Mouse (Mus musculus) liver, embryonic 13.5 days (tissue): ENCODE results near the gene B4galt7. TPM values are rescaled to one million over a fixed set of nuclear protein-coding genes. Genes with fewer than 3 reads are reported as not detected.
A peak's percentile ranks its signal among the peaks of the same experiment; 100 is the strongest.
"Not testable (repeated sequence)": the region's sequence is repeated elsewhere in the genome, so short reads cannot be mapped to it uniquely, and the experiment has no call there.

Experiments
- ATAC-seq: fragments of 200-750 bp; cut with Nextera tagmentation; 2 replicates; pipeline ENCODE4 v1.8.0; 2017; ENCODE audit warnings: low read depth, mild to moderate bottlenecking, moderate number of reproducible peaks, moderate library complexity
- DNase-seq: peaks from one replicate; pipeline ENCODE4 v3.0.0; 2022
- H3K27ac ChIP-seq: fragments of 300-500 bp; sonication (generic); 2 replicates; pipeline ENCODE4 v1.5.1; 2015; ENCODE audit warnings: moderate library complexity, mild to moderate bottlenecking, inconsistent platforms
- H3K27me3 ChIP-seq: fragments of 300-500 bp; sonication (generic); 2 replicates; pipeline ENCODE4 v1.6.1; 2015; ENCODE audit warnings: mild to moderate bottlenecking, inconsistent platforms
- H3K36me3 ChIP-seq: fragments of 300-500 bp; sonication (generic); 2 replicates; pipeline ENCODE4 v1.6.1; 2015; ENCODE audit warnings: mild to moderate bottlenecking, inconsistent platforms
- H3K4me1 ChIP-seq: fragments of 300-500 bp; sonication (generic); replicated peaks from 2 replicates; pipeline ENCODE4 v1.6.1; 2015; ENCODE audit warnings: inconsistent platforms
- H3K4me2 ChIP-seq: fragments of 300-500 bp; sonication (generic); 2 replicates; pipeline ENCODE4 v1.6.1; 2015; ENCODE audit warnings: inconsistent platforms, mild to moderate bottlenecking, moderate library complexity
- H3K4me3 ChIP-seq: fragments of 300-500 bp; sonication (generic); replicated peaks from 2 replicates; pipeline ENCODE4 v1.5.1; 2015; ENCODE audit warnings: mild to moderate bottlenecking, inconsistent platforms
- H3K9ac ChIP-seq: fragments of 300-500 bp; sonication (generic); 2 replicates; pipeline ENCODE4 v1.6.1; 2015; ENCODE audit warnings: mild to moderate bottlenecking, inconsistent platforms
- H3K9me3 ChIP-seq: fragments of 300-500 bp; sonication (generic); replicated peaks from 2 replicates; pipeline ENCODE4 v1.6.1; 2016; ENCODE audit warnings: inconsistent platforms
- WGBS: fragments of 180-500 bp; shearing (Covaris S2); methylation state at CpG from one replicate; pipeline ENCODE4 v1.1.7; 2015; ENCODE audit not compliant: insufficient replicate concordance; 5-methylcytosine and 5-hydroxymethylcytosine counted together
- polyA plus RNA-seq: library from polyadenylated mRNA; unstranded; fragments of >200 nt; fragmentation: Nextera tagmentation; extraction: Ambion mirVana; gene quantifications from 2 replicates; pipeline ENCODE4 v1.2.1, GENCODE M21; 2015

Gene B4galt7
- polyA plus RNA-seq: 7.0 and 7.8 TPM in 2 replicates

DNA sequence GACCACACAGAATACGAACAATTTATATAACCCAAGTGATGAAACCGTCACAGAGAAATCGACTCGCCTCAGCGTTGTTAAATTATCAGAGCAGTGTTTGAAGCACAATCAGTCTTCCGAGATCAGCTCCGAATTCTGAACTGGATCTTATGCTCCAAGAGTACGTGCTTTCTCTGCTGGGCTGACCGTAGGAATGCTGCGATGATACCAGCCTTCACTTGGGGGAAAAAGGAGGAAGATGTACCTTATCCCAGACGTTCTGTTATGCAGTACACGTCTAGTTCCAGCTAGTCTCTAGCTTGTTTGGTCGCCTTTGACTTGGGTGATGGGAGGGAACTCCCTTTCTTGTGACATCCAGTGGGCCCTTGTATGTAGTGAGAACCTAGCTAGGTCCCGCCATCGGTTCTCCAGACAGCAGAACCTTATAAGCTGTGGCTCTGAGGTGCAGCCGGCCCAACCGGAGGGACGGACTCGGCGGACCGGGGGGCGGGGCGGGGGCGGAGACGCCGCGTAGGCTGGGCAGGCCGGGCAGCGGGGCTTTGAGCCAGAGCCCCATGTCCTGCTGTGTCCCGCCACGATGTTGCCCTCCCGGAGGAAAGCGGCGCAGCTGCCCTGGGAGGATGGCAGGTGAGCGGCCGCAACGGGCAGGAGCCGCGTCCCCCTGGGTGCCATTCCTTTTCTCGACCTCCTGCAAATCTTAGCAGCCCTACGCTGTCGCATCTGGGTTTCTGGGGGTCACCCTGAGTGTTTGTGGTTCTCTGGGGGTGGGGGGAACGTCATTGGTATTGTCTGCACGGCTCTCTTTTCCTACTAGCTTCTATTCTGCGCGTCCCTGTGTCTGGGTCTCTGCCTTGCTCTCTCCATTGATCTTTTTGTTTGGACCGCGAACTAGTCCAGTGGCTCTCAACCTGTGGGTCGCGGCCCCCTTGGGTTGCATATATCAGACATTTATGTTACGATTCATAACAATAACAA lies at the start of gene B4galt7:
TSS of gene B4galt7 (plus strand) at position 331 of the 975 bp plus-strand sequence.
- Histone ChIP-seq H3K27ac (peak within 1 kb of the TSS; percentile 73), H3K27me3 (no peaks in the 10 kb centered on the region), H3K9ac (peak within 1 kb of the TSS; percentile 85), H3K36me3 (peaks cover 43% of the 10 kb centered on the region), H3K9me3 (no peaks in the 10 kb centered on the region), H3K4me1 (peaks cover 21% of the 10 kb centered on the region), H3K4me2 (peak within 1 kb of the TSS; percentile 91), H3K4me3 (peak within 1 kb of the TSS; percentile 89)
- DNase-seq (peak; percentile 76), ATAC-seq (peak; percentile 87)
- WGBS: 6% methylated on average over 51 of the region's 51 CpGs

DNA sequence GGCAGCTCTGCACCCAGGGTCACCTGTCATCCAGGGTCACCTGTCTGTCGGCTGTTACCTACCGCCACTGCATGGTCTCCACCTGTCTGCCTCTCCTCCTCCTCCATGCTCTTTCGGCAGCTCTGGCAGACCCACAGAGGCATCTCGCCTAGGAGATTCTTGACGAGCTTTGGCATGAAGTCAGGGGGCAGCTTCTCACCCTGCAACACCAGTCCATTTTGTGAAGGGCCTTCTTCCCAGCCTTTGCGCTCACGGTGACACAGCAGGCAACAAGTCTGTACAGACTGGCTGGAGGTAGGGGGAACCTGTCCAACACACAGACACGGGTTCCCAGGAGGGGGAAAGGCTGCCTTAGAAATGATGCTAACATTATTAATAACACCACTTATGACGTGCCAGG lies 43.8 kb upstream of the B4galt7 start:
- H3K4me3 ChIP-seq: no peak overlapping the region
- ATAC-seq: no peak
- H3K9me3 ChIP-seq: no peaks in the 10 kb centered on the region
- H3K4me2 ChIP-seq: no peak overlapping the region
- H3K27me3 ChIP-seq: no peaks in the 10 kb centered on the region
- H3K27ac ChIP-seq: no peak overlapping the region
- H3K9ac ChIP-seq: no peak overlapping the region
- peaks cover 51% of the 10 kb centered on the region for H3K36me3 ChIP-seq
- DNase-seq: no peak
- 84% methylated on average over 9 of the region's 9 CpGs for WGBS
- H3K4me1 ChIP-seq: no peaks in the 10 kb centered on the region

DNA sequence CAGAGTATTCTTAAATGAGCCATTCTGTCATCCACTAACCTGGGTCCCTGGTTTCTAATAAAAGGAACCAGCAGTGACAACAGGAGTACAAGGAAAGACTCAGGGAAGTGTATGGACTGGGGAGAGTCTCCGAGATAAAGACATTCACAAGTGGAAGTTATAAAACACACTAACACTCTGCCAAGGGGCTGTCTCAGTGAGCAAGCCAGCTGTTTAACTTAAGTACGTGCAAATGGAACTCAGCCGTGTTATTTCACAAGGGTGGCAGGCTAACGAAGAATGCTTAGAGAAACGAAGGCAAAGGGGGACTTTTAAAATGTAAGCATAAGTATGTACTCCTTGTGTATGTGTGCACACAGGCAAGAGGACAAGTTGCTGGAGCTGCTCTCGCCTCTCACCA lies 42.2 kb upstream of the B4galt7 start:
- WGBS: 84% methylated on average over 6 of the region's 6 CpGs
- H3K4me3 ChIP-seq: no peak overlapping the region
- H3K27me3 ChIP-seq: no peaks in the 10 kb centered on the region
- H3K4me1 ChIP-seq: no peaks in the 10 kb centered on the region
- H3K9me3 ChIP-seq: no peaks in the 10 kb centered on the region
- H3K27ac ChIP-seq: no peak overlapping the region
- no peak overlapping the region for H3K9ac ChIP-seq
- DNase-seq (no peak), ATAC-seq (no peak)
- no peak overlapping the region for H3K4me2 ChIP-seq
- peaks cover 44% of the 10 kb centered on the region for H3K36me3 ChIP-seq

DNA sequence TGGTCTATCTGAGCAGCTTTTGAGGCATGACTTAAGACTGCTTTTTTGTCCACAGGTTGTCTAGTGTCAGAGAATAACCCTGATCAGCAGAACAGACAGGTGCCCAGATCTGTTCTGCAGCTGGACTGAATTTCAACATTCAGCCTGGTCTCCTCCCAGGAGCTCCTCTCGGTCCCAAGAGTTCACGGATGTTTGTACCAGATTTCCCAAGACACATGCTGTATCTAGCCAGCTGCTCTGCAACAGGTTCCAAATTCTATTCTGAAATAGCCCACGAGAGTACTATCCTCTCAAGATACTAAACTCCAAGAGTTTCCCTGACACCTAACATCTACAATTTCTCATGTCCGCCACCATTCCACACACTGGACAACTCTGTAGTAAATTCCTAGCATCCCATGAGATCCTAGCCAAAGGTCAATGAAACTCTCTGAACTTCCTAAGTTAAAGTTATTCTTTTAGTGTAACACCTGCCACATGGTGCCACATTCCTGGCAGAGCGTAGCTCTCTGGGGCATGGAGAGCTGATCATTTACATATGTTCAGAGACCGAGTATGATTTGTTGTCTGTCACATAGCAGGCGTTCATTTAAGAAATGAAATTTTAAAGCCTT lies 36.3 kb upstream of the B4galt7 start:
- no peak for ATAC-seq
- H3K9me3 ChIP-seq: no peaks in the 10 kb centered on the region
- H3K27me3 ChIP-seq: no peaks in the 10 kb centered on the region
- no peak overlapping the region for H3K4me3 ChIP-seq
- H3K36me3 ChIP-seq: peaks cover 20% of the 10 kb centered on the region
- H3K27ac ChIP-seq: no peak overlapping the region
- no peak for DNase-seq
- no peak overlapping the region for H3K9ac ChIP-seq
- H3K4me1 ChIP-seq: 0 out of 2 replicates have a peak, but pooled peaks cover 6% of the 10 kb centered on the region
- WGBS: 78% methylated on average over 7 of the region's 7 CpGs
- no peak overlapping the region for H3K4me2 ChIP-seq

DNA sequence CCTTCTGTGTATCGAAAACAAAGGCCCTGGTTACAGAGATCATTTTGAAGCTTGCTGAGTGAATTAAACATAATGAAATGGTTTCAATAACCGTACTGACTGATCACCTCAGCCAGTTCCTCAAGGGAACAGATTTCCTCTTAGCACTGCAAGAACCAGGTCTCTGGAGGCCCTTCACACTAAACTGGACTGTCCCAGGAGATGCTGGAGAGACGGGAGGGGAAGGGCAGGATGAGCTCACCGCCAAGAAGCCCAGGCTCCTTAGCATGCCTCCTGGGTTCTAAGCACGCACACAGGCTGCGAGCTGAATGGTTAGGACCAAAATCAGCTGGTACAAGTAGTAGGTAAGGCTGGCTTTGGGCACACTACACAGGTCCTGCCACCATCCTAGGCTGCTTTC lies 32.7 kb upstream of the B4galt7 start:
- peaks cover 14% of the 10 kb centered on the region for H3K36me3 ChIP-seq
- no peak overlapping the region for H3K4me2 ChIP-seq
- DNase-seq (no peak), ATAC-seq (no peak)
- no peak overlapping the region for H3K4me3 ChIP-seq
- WGBS: 80% methylated on average over 6 of the region's 6 CpGs
- no peak overlapping the region for H3K9ac ChIP-seq
- peaks cover 28% of the 10 kb centered on the region for H3K4me1 ChIP-seq
- H3K9me3 ChIP-seq: no peaks in the 10 kb centered on the region
- no peaks in the 10 kb centered on the region for H3K27me3 ChIP-seq
- H3K27ac ChIP-seq: no peak overlapping the region

DNA sequence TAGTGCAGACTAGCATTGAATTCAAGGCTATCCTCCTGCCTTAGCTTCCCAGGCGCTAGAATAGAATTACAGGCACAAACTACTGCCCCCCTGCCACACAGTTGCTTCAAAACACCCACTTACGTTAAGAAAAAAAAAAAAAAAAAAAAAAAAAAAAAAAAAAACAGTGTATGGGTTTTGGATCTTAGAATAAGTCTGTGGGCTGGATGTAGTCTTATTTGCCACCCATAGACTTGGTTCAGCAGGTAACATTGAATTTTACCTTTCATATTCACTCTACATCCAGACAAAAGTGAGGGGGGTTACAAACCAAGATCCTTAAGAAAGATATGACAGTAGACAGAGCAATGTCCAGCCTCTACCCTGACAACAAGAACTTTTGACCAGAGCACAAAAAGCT lies 31.7 kb upstream of the B4galt7 start:
- H3K4me3 ChIP-seq: no peak overlapping the region
- no peak overlapping the region for H3K27ac ChIP-seq
- H3K27me3 ChIP-seq: no peaks in the 10 kb centered on the region
- H3K4me2 ChIP-seq: no peak overlapping the region
- no peak for ATAC-seq
- H3K9ac ChIP-seq: no peak overlapping the region
- no peak for DNase-seq
- 78% methylated on average over 2 of the region's 2 CpGs for WGBS
- H3K36me3 ChIP-seq: peaks cover 14% of the 10 kb centered on the region
- peaks cover 33% of the 10 kb centered on the region for H3K4me1 ChIP-seq
- no peaks in the 10 kb centered on the region for H3K9me3 ChIP-seq

DNA sequence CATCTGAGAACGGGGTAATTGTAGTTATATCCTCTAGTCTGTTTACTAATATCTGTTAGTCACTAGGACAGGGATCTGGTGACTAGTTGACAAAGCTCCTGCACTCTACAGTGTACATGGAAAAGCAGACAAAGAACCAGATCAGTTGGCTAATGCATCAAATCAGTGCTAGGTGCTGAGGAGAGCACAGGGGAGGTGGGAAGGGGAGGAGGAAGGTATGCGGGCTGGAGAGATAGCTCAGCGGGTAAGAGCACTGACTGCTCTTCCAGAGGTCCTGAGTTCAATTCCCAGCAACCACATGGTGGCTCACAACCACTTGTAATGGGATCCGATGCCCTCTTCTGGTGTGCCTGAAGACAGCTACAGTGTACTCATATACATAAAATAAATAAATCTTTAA lies 31.2 kb upstream of the B4galt7 start:
- H3K4me1 ChIP-seq: peaks cover 33% of the 10 kb centered on the region
- not testable (repeated sequence) for H3K9ac ChIP-seq, H3K9me3 ChIP-seq, DNase-seq, H3K4me2 ChIP-seq, H3K27ac ChIP-seq, H3K27me3 ChIP-seq, H3K4me3 ChIP-seq, ATAC-seq
- 81% methylated on average over 4 of the region's 4 CpGs for WGBS
- H3K36me3 ChIP-seq: peaks cover 14% of the 10 kb centered on the region

DNA sequence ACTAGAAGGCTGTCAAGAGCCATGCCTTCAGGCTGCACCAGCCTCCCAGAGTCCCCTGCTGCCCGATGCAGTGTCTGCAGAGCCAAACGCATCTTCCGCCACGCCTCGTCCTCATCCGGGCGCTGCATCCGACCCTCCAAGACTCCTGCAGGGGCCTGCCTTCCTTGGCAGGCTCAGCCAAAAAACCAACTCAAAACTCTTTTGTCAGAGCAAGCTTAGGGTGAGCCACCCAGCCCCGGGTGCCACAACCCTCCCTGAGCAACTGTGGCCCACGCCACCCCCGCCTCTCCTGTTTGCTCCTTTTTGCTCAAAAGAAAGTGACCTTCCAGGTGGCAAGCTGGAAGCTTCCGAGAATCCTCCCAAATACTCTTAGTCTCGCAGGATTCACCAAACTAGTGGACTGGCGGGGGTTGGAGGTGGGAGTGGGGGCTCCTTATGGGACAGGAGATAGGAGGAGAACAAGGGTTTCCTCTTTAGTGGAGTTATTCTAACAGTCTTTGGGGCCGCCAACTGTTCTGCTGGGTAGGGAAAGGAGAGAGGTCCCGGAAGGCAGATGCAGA lies 29.9 kb upstream of the B4galt7 start:
- Histone ChIP-seq H3K36me3 (peaks cover 9% of the 10 kb centered on the region), H3K27ac (peak overlapping the region; percentile 92), H3K9ac (peak overlapping the region; percentile 99), H3K4me1 (peaks cover 33% of the 10 kb centered on the region), H3K4me3 (peak overlapping the region; percentile 98), H3K9me3 (no peaks in the 10 kb centered on the region), H3K4me2 (peak overlapping the region; percentile 97), H3K27me3 (no peaks in the 10 kb centered on the region)
- DNase-seq: peak; percentile 6
- no peak for ATAC-seq
- WGBS: 23% methylated on average over 16 of the region's 16 CpGs

DNA sequence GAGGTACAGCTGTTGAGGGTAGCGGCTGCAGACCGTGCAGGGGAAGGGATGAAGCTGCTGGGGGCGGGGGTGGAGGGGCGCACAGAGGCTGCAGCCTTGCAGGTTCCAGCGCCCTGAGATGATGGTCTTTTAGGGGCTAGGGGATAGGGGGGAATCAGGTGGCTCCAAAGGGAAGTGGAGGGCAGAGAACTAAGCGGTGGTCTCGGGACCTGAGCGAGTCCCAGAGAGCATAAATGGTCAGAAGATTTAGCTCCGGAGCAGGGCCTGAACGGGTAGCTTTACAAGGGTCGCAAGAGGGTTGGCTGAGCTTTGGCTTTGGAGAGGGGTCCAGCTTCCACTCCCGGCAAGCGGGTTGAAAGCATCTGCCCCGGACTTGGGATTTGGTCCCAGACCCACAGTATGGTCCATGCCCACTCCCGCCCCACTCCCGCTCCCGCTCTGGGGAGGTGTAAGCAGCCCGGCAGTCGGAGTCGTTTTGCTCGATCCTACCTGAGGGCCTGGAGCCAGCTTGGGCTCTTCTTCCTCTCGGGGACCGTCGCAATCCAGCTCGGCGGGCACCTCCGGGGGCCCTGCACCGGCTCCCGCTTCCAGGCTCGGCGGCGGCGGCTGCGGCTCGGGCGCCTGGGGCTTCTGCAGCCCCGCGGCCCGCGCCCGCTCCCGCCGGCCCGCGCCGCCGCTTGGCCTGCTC lies 29.3 kb upstream of the B4galt7 start:
- DNase-seq (no peak), ATAC-seq (peak; percentile 73)
- peaks cover 7% of the 10 kb centered on the region for H3K36me3 ChIP-seq
- under 1% methylated on average over 43 of the region's 47 CpGs for WGBS
- H3K4me2 ChIP-seq: peak overlapping the region; percentile 97
- no peaks in the 10 kb centered on the region for H3K9me3 ChIP-seq
- peak overlapping the region; percentile 98 for H3K4me3 ChIP-seq
- no peaks in the 10 kb centered on the region for H3K27me3 ChIP-seq
- peaks cover 33% of the 10 kb centered on the region for H3K4me1 ChIP-seq
- H3K27ac ChIP-seq: peak overlapping the region; percentile 92
- H3K9ac ChIP-seq: peak overlapping the region; percentile 99

DNA sequence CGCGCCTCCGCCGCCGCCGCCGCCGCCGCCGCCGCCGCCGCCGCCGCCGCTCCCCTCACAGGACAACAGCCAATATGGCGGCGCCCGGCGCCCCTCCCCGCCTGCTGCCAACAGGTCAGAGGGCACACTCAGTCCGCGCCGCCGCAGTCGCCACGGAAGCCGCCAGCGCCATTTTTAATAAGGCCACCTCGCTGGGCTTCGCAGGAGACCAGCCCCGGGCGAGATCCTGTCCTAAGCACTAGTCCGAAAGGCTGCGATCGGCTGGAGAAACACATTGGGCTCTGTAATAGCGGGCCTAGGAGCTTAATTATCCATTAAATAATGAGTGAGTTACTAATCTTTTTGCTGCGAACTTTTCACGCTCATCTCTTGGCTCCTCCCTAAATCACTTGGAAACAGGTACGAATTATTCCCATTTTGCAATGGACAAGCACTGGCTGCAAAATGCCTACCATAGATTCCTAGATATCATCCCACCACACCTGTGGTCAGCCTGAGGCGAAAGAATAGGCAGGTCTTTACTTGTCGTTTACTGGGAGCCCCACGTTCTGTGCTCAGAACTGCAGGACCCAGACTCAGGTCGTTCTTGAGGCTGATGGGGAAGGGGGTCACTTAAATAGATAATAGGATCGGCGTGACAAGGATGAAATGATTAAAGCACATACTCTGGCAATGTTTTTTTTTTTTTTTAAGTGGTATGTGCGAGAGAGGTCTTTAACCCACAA lies 28.5 kb upstream of the B4galt7 start, which contains the start of gene Fam193b:
TSS of gene Fam193b (minus strand) at position 94 of the 725 bp plus-strand sequence.
- Histone ChIP-seq H3K9ac (peak within 1 kb of the TSS; percentile 99), H3K27ac (peak within 1 kb of the TSS; percentile 92), H3K27me3 (no peaks in the 10 kb centered on the region), H3K4me1 (peaks cover 33% of the 10 kb centered on the region), H3K9me3 (no peaks in the 10 kb centered on the region), H3K36me3 (peaks cover 7% of the 10 kb centered on the region), H3K4me3 (peak within 1 kb of the TSS; percentile 98), H3K4me2 (peak within 1 kb of the TSS; percentile 97)
- peak; percentile 95 for ATAC-seq
- DNase-seq: peak; percentile 94
- 1% methylated on average over 34 of the region's 47 CpGs for WGBS
